Mouse (Mus musculus) CH12.LX (cell line): ENCODE results near the gene Rtf2. TPM values are rescaled to one million over a fixed set of nuclear protein-coding genes. Genes with fewer than 3 reads are reported as not detected.

ENCODE experiments used
- DNase-seq: peaks from one replicate; pipeline ENCODE4 v3.0.0-alpha.2; 2013; ENCODE audit errors: extremely low read depth
- H3K27ac ChIP-seq: 2 replicates; pipeline ENCODE4 v1.5.1; 2012; ENCODE audit warnings: low read depth, mild to moderate bottlenecking, control low read depth, moderate library complexity; ENCODE audit not compliant: insufficient read depth
- H3K27me3 ChIP-seq: replicated peaks from 2 replicates; pipeline ENCODE3; 2012; ENCODE audit warnings: inconsistent platforms
- H3K36me3 ChIP-seq, 2 experiments: replicated peaks in 1 of 2; 2 replicates each; pipeline versions ENCODE3 to v1.6.1; 2012; ENCODE audit warnings: inconsistent platforms in 1 of 2, low read length in 1 of 2, mild to moderate bottlenecking in 1 of 2, mixed read lengths in 1 of 2, moderate library complexity in 1 of 2; ENCODE audit not compliant: control insufficient read depth in 1 of 2, insufficient read depth in 1 of 2
- H3K4me1 ChIP-seq, 2 experiments: 2 replicates each; pipeline ENCODE4 v1.6.1; 2012; ENCODE audit warnings: inconsistent platforms in 1 of 2, moderate library complexity in 1 of 2; ENCODE audit not compliant: insufficient read depth in 2 of 2, control insufficient read depth in 1 of 2
- H3K4me2 ChIP-seq: 2 replicates; pipeline ENCODE4 v1.6.1; 2012; ENCODE audit warnings: low read depth, mild to moderate bottlenecking, control low read depth; ENCODE audit not compliant: poor library complexity, insufficient read depth, severe bottlenecking
- H3K4me3 ChIP-seq, 3 experiments: fragments of 150-350 bp in 1 of 3; sonication (generic) in 1 of 3; replicated peaks in 1 of 3; 2 replicates each; pipeline versions ENCODE3 to v1.5.1; 2011 to 2012; ENCODE audit warnings: low read depth in 2 of 3, low read length in 2 of 3, mild to moderate bottlenecking in 2 of 3, moderate library complexity in 2 of 3, control low read depth in 1 of 3, improper control_type of control experiment in 1 of 3, inconsistent platforms in 1 of 3, mixed read lengths in 1 of 3; ENCODE audit not compliant: poor library complexity in 1 of 3
- H3K79me2 ChIP-seq: replicated peaks from 2 replicates; pipeline ENCODE4 v1.6.1; 2012; ENCODE audit warnings: mild to moderate bottlenecking, moderate library complexity; ENCODE audit not compliant: control insufficient read depth, poor library complexity, insufficient read depth, severe bottlenecking; ENCODE audit errors: extremely low read depth
- H3K9ac ChIP-seq: 2 replicates; pipeline ENCODE4 v1.6.1; 2012; ENCODE audit warnings: low read depth, mild to moderate bottlenecking, control low read depth, moderate library complexity; ENCODE audit not compliant: insufficient read depth
- H3K9me3 ChIP-seq: replicated peaks from 2 replicates; pipeline ENCODE3; 2012; ENCODE audit warnings: low read length, inconsistent platforms, mixed read lengths
- BHLHE40 ChIP-seq: IDR thresholded peaks from 2 replicates; pipeline ENCODE4 v1.6.1; 2011; ENCODE audit warnings: mild to moderate bottlenecking, low read depth, low read length, improper control_type of control experiment
- CHD1 ChIP-seq: IDR thresholded peaks from 2 replicates; pipeline ENCODE4 v1.6.1; 2012; ENCODE audit warnings: low read depth, low read length, improper control_type of control experiment, inconsistent platforms
- CHD2 ChIP-seq: IDR thresholded peaks from 2 replicates; pipeline ENCODE4 v1.6.1; 2011; ENCODE audit warnings: low read length, improper control_type of control experiment
- E2F4 ChIP-seq: IDR thresholded peaks from 2 replicates; pipeline ENCODE4 v1.6.1; 2011; ENCODE audit warnings: low read depth, low read length, improper control_type of control experiment; ENCODE audit not compliant: insufficient replicate concordance
- ETS1 ChIP-seq: conservative IDR thresholded peaks from 2 replicates; pipeline ENCODE4 v1.6.1; 2012; ENCODE audit warnings: low read depth, mild to moderate bottlenecking, inconsistent platforms, low read length, improper control_type of control experiment, moderate library complexity
- GABPA ChIP-seq: IDR thresholded peaks from 2 replicates; pipeline ENCODE4 v1.6.1; 2012; ENCODE audit warnings: low read depth, low read length, improper control_type of control experiment, inconsistent platforms; ENCODE audit not compliant: insufficient replicate concordance
- IRF4 ChIP-seq: IDR thresholded peaks from 2 replicates; pipeline ENCODE4 v1.6.1; 2014; ENCODE audit warnings: low read depth, mild to moderate bottlenecking, inconsistent platforms, low read length, improper control_type of control experiment
- JUND ChIP-seq: conservative IDR thresholded peaks from 2 replicates; pipeline ENCODE4 v1.6.1; 2011; ENCODE audit warnings: low read depth, low read length, improper control_type of control experiment
- KAT2A ChIP-seq: IDR thresholded peaks from 2 replicates; pipeline ENCODE4 v1.6.1; 2012; ENCODE audit warnings: low read length, improper control_type of control experiment, inconsistent platforms; ENCODE audit not compliant: insufficient replicate concordance
- MAFK ChIP-seq: IDR thresholded peaks from 2 replicates; pipeline ENCODE4 v1.6.1; 2011; ENCODE audit warnings: low read length, improper control_type of control experiment; ENCODE audit not compliant: insufficient replicate concordance
- MAZ ChIP-seq: IDR thresholded peaks from 2 replicates; pipeline ENCODE4 v1.6.1; 2012; ENCODE audit warnings: low read depth, mild to moderate bottlenecking, inconsistent platforms, low read length, improper control_type of control experiment, moderate library complexity
- MXI1 ChIP-seq: IDR thresholded peaks from 2 replicates; pipeline ENCODE4 v1.6.1; 2011; ENCODE audit warnings: mild to moderate bottlenecking, low read depth, low read length, improper control_type of control experiment
- MYC ChIP-seq: IDR thresholded peaks from 2 replicates; pipeline ENCODE4 v1.6.1; 2011; ENCODE audit warnings: low read depth, mild to moderate bottlenecking, improper control_type of control experiment, low read length
- NELFE ChIP-seq: IDR thresholded peaks from 2 replicates; pipeline ENCODE4 v1.6.1; 2011; ENCODE audit warnings: low read depth, low read length, improper control_type of control experiment
- PAX5 ChIP-seq: IDR thresholded peaks from 2 replicates; pipeline ENCODE4 v1.6.1; 2012; ENCODE audit warnings: low read length, inconsistent platforms, mixed read lengths
- RAD21 ChIP-seq: IDR thresholded peaks from 2 replicates; pipeline ENCODE4 v1.6.1; 2011; ENCODE audit warnings: low read depth, mild to moderate bottlenecking, low read length, improper control_type of control experiment, moderate library complexity
- RCOR1 ChIP-seq: conservative IDR thresholded peaks from 2 replicates; pipeline ENCODE4 v1.6.1; 2012; ENCODE audit warnings: low read depth, mild to moderate bottlenecking, inconsistent platforms, low read length, improper control_type of control experiment
- SIN3A ChIP-seq: IDR thresholded peaks from 2 replicates; pipeline ENCODE4 v1.6.1; 2012; ENCODE audit warnings: low read length, improper control_type of control experiment, inconsistent platforms
- SMC3 ChIP-seq: IDR thresholded peaks from 2 replicates; pipeline ENCODE4 v1.6.1; 2011; ENCODE audit warnings: low read depth, low read length, improper control_type of control experiment
- UBTF ChIP-seq: IDR thresholded peaks from 2 replicates; pipeline ENCODE4 v1.6.1; 2012; ENCODE audit warnings: low read depth, mild to moderate bottlenecking, inconsistent platforms, low read length, improper control_type of control experiment, moderate library complexity
- USF1 ChIP-seq: IDR thresholded peaks from 2 replicates; pipeline ENCODE4 v1.6.1; 2014; ENCODE audit warnings: low read depth, mild to moderate bottlenecking, inconsistent platforms, low read length, improper control_type of control experiment
- USF2 ChIP-seq: conservative IDR thresholded peaks from 2 replicates; pipeline ENCODE4 v1.6.1; 2011; ENCODE audit warnings: low read depth, low read length, improper control_type of control experiment
- ZKSCAN1 ChIP-seq: IDR thresholded peaks from 2 replicates; pipeline ENCODE4 v1.6.1; 2012; ENCODE audit warnings: low read depth, inconsistent platforms, low read length, improper control_type of control experiment, borderline replicate concordance
- ZMIZ1 ChIP-seq: IDR thresholded peaks from 2 replicates; pipeline ENCODE4 v1.6.1; 2012; ENCODE audit warnings: low read depth, mild to moderate bottlenecking, inconsistent platforms, low read length, improper control_type of control experiment
- ZNF384 ChIP-seq: IDR thresholded peaks from 2 replicates; pipeline ENCODE4 v1.6.1; 2012; ENCODE audit warnings: low read depth, low read length, improper control_type of control experiment, inconsistent platforms
- dilution Hi-C: fragments of 300-500 bp; cut with MboI; formaldehyde crosslinking; loops from 2 replicates; pipeline ENCODE4 v1.14.3; 2020; ENCODE audit warnings: low sequenced_read_pairs; ENCODE audit not compliant: extremely low pct_unique_long_range_greater_than_20kb, extremely low pct_ligation_motif_present
- in situ Hi-C: fragments of 300-500 bp; cut with MboI; formaldehyde crosslinking; loops from 3 replicates; pipeline ENCODE4 v1.14.3; 2019; ENCODE audit warnings: low sequenced_read_pairs, low pct_ligation_motif_present, low pct_unique_long_range_greater_than_20kb, mixed read lengths
- polyA plus RNA-seq: library from polyadenylated mRNA; unstranded; fragments of >175 nt; gene quantifications from 2 replicates; pipeline ENCODE4 v1.2.1, GENCODE M21; 2012; ENCODE audit warnings: low read depth; ENCODE audit not compliant: insufficient read length
- total RNA-seq, 2 experiments: library from RNA; depleted of rRNA; stranded (reverse); fragments of 300-350 nt in 1 of 2; fragments of >200 nt in 1 of 2; gene quantifications; 2 replicates each; pipeline ENCODE4 v1.2.3; 2012 to 2014

Gene Rtf2
- total and polyA plus RNA-seq, 3 experiments: 60.3 to 72.9 (median 61.4) TPM

- DNase-seq: no peak
- Histone ChIP-seq H3K9me3 (no peaks in the 10 kb centered on the region), H3K79me2 (no peaks in the 10 kb centered on the region; the same call in 1 of the 2 replicates), H3K27ac (no peak overlapping the region)
- in situ Hi-C loops: no loop called here
- no peak for TF ChIP-seq MXI1
- TF ChIP-seq SIN3A: no peak
- TF ChIP-seq USF2: no peak
- no peak for TF ChIP-seq UBTF
- TF ChIP-seq NELFE: no peak
- no peak for TF ChIP-seq PAX5
- no peak for TF ChIP-seq RAD21
- no peak for TF ChIP-seq BHLHE40
- TF ChIP-seq, all 38 proteins: peak for 0
- Histone ChIP-seq H3K4me3 (no peak overlapping the region), H3K27me3 (no peaks in the 10 kb centered on the region), H3K4me1 (peaks cover 30 to 68% of the 10 kb centered on the region in 2 experiments), H3K36me3 (peaks cover 0 to 7% of the 10 kb centered on the region in 2 experiments), H3K4me2 (no peak overlapping the region), H3K9ac (no peak overlapping the region)
- dilution Hi-C loops: no loop called here
These were observed 34.2 kb upstream of the Rtf2 start for GRCm38 (mm10) chr2:172406173-172406572.

- peaks cover 20 to 65% of the 10 kb centered on the region in 2 experiments for H3K4me1 ChIP-seq
- in situ Hi-C loops: no loop called here
- DNase-seq: no peak
- no peak overlapping the region for H3K9ac ChIP-seq
- TF ChIP-seq MAFK (no peak), ETS1 (no peak), MAZ (no peak), ZNF384 (no peak), CHD1 (no peak), JUND (no peak), NELFE (no peak), USF1 (no peak), USF2 (no peak)
- no peak overlapping the region for H3K4me3 ChIP-seq
- H3K9me3 ChIP-seq: no peaks in the 10 kb centered on the region
- H3K79me2 ChIP-seq: no peaks in the 10 kb centered on the region; the same call in 1 of the 2 replicates
- H3K27ac ChIP-seq: no peak overlapping the region
- H3K27me3 ChIP-seq: no peaks in the 10 kb centered on the region
- dilution Hi-C loops: no loop called here
- H3K4me2 ChIP-seq: no peak overlapping the region
- peaks cover 0 to 8% of the 10 kb centered on the region in 2 experiments for H3K36me3 ChIP-seq
These were observed 32.9 kb upstream of the Rtf2 start for GRCm38 (mm10) chr2:172407499-172407898.

DNA sequence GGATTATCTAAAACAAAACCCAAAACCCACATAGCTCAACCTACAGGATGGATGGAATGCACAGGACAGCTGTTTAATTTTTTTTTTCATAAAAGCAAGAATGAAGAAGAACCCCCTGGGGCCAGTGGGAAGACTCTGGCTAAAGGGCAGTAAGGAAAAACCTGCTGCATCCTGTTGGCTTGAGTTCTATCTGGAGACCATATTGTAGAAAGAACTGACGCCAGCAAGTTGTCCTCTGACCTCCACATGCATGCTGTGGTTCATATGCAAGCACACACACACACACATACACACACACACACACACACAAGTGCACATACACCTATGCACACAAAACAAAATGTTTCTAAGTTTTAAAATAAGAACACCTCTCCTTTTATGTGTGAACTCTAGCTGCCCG is 29.7 kb upstream of the Rtf2 start:
- Histone ChIP-seq H3K4me2 (no peak overlapping the region), H3K4me3 (no peak overlapping the region), H3K9ac (no peak overlapping the region), H3K9me3 (no peaks in the 10 kb centered on the region), H3K4me1 (peaks cover 20 to 62% of the 10 kb centered on the region in 2 experiments), H3K36me3 (peaks cover 0 to 5% of the 10 kb centered on the region in 2 experiments), H3K79me2 (no peaks in the 10 kb centered on the region), H3K27me3 (no peaks in the 10 kb centered on the region), H3K27ac (no peak overlapping the region)
- in situ Hi-C loops (no loop called here), dilution Hi-C loops (no loop called here)
- TF ChIP-seq ZKSCAN1: no peak
- no peak for TF ChIP-seq MAFK
- TF ChIP-seq SIN3A: no peak
- no peak for TF ChIP-seq IRF4
- TF ChIP-seq USF1: no peak
- no peak for TF ChIP-seq UBTF
- TF ChIP-seq RCOR1: no peak
- no peak for TF ChIP-seq PAX5
- TF ChIP-seq GABPA: no peak
- no peak for TF ChIP-seq KAT2A
- no peak for TF ChIP-seq SMC3
- no peak for TF ChIP-seq MYC
- TF ChIP-seq CHD2: no peak
- no peak for TF ChIP-seq ZMIZ1
- no peak for TF ChIP-seq E2F4
- no peak for TF ChIP-seq ETS1
- no peak for DNase-seq
